Mouse (Mus musculus): ENCODE measurements around the gene 9330182O14Rik. TPM values are rescaled to one million over a fixed set of nuclear protein-coding genes. Genes with fewer than 3 reads are reported as not detected.

Gene 9330182O14Rik
- not detected in 2 replicates for polyA plus RNA-seq (2014; fragmentation: Nextera tagmentation; extraction: Ambion mirVana)

DNA sequence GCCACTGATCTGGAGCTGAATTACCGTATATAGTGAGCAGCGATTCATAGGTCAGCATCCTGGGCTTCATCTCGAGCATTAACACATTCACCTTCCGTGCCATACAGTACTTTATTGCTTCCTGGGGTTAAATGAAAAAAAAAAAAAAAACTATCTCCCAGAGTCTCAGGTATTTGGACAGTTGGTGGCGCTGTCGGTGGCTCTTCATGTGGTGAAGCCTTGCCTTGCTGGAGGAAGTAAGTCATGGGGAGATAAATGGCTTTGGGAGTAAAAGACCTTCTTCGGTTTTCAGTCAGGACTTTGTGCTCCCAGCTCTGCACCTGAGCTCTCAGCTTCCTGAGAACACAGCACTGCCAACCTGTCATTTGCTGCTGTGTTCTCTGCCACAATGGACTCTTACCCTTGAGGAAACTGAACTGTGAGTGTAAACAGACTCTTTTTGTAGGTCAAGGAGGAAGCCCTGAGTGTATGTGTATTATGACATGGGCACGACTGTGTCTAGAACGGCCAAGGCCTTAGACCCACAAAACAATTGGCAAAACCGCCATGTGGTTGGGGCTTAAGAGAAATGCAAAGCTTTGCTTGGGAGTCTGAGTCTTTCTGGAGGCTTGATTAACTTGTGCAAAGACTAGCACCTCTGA lies at the start of gene 9330182O14Rik:
9330182O14Rik (plus strand) TSS at position 214 of the 641 bp plus-strand sequence.
- H3K27ac ChIP-seq (ENCODE audit: low read depth, low read length) = no peak within 1 kb of the TSS
- no peak within 1 kb of the TSS for H3K4me3 ChIP-seq (ENCODE audit: low read depth, low read length)
- 68% methylated on average over 10 of the region's 10 CpGs for WGBS
- H3K4me1 ChIP-seq (replicated peaks; ENCODE audit: control insufficient read depth, insufficient read depth, low read length) = no peaks in the 10 kb centered on the region
- DNase-seq (ENCODE audit: low spot score) = peak; percentile 18
- H3K27me3 ChIP-seq (ENCODE audit: control insufficient read depth, insufficient read depth, low read length) = no peaks in the 10 kb centered on the region
- no peak within 1 kb of the TSS for H3K4me2 ChIP-seq (replicated peaks; ENCODE audit: low read depth, low read length)
- no peaks in the 10 kb centered on the region for H3K9me3 ChIP-seq (ENCODE audit: control insufficient read depth, low read length)
- no peak within 1 kb of the TSS for H3K9ac ChIP-seq (ENCODE audit: low read depth, low read length)
- H3K36me3 ChIP-seq (ENCODE audit: control insufficient read depth, insufficient read depth, low read length) = no peaks in the 10 kb centered on the region
- ATAC-seq (ENCODE audit: low FRiP score) = no peak

DNA sequence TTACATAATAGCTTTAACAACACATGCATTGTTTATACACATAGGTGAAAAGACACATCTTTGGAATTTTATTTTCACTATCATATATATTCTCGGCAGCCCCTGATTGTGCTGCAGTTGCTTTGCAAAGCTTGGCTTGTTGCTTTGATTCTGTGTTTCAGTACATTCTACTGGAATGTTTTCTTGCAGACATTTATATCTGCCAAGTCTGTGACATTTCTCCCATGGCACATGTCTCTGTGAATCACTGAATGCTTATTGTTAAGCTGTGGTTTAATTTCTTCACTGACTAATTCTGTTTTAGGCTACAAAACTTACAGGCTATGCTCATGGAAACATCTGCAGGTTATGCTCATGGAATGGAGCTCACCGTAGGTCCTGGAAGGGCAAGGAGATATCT lies 30.9 kb upstream of the 9330182O14Rik start:
- 92% methylated on average over 2 of the region's 2 CpGs for WGBS
- H3K4me1 ChIP-seq (replicated peaks; ENCODE audit: control insufficient read depth, insufficient read depth, low read length) = no peaks in the 10 kb centered on the region
- no peaks in the 10 kb centered on the region for H3K9me3 ChIP-seq (ENCODE audit: control insufficient read depth, low read length)
- ATAC-seq (ENCODE audit: low FRiP score) = no peak
- no peak for DNase-seq (ENCODE audit: low spot score)
- no peak overlapping the region for H3K4me2 ChIP-seq (replicated peaks; ENCODE audit: low read depth, low read length)
- H3K4me3 ChIP-seq (ENCODE audit: low read depth, low read length) = no peak overlapping the region
- H3K9ac ChIP-seq (ENCODE audit: low read depth, low read length) = no peak overlapping the region
- H3K27ac ChIP-seq (ENCODE audit: low read depth, low read length) = no peak overlapping the region
- no peaks in the 10 kb centered on the region for H3K36me3 ChIP-seq (ENCODE audit: control insufficient read depth, insufficient read depth, low read length)
- no peaks in the 10 kb centered on the region for H3K27me3 ChIP-seq (ENCODE audit: control insufficient read depth, insufficient read depth, low read length)

DNA sequence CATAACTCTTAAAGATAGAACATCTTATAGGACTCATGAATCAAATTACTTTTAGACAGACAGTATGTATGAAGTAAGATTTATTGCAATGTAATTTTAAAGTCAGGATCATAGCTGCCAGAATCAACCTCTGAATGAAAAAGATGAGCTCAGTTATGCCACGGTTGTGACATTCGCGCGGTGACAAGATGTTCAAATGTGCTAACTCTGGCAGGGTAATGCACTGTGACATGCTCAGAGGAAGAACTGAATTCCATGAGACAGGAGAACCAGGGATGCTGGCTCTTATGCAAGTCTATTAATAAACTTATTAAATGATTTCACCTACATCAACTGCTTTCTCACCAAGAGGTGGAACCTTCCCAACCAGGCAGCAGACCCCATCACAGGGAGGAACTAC lies 28.5 kb upstream of the 9330182O14Rik start:
- WGBS = 87% methylated on average over 4 of the region's 4 CpGs

DNA sequence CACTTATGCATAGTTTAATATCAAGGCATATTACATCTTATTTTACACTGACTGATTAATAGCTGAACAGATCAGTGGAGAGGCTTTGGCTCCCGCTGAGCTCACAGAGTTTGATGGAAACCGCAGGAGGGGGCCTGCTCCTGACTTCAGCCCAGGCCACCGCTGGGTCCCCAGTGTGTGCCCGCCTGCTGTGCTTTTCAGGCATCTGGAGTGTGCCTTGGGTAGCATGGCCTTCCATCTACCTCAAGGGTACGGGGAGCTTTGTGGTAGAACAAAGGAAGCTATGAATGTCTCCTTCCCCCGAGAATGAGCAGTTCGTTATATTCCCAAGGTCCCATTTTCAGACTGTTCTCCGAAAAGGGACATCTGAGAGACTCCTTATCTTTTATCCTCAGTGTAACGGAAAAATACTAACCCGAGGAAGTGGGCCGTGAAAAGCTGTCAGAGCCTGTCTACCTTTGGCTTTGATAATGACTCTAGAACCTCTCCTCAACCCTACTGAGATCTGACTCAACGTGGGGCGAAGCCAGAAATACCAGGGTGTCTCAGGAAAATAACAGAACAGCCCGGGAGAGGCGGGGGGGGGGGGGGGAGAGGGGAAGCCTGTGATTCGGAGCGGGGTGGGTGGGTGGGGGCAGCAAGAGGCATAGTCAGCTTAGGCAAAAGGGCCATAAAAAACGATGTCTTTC lies 20.1 kb upstream of the 9330182O14Rik start:
- peak; percentile 10 for DNase-seq (ENCODE audit: low spot score)
- no peak overlapping the region for H3K9ac ChIP-seq (ENCODE audit: low read depth, low read length)
- 32% methylated on average over 15 of the region's 18 CpGs for WGBS

More for the DNA sequence above, 28.5 kb upstream of the 9330182O14Rik start:
- Histone ChIP-seq H3K4me3 (ENCODE audit: low read depth, low read length) (no peak overlapping the region), H3K4me1 (replicated peaks; ENCODE audit: control insufficient read depth, insufficient read depth, low read length) (no peaks in the 10 kb centered on the region), H3K27me3 (ENCODE audit: control insufficient read depth, insufficient read depth, low read length) (no peaks in the 10 kb centered on the region), H3K9me3 (ENCODE audit: control insufficient read depth, low read length) (no peaks in the 10 kb centered on the region), H3K36me3 (ENCODE audit: control insufficient read depth, insufficient read depth, low read length) (no peaks in the 10 kb centered on the region), H3K9ac (ENCODE audit: low read depth, low read length) (no peak overlapping the region), H3K27ac (ENCODE audit: low read depth, low read length) (no peak overlapping the region), H3K4me2 (replicated peaks; ENCODE audit: low read depth, low read length) (no peak overlapping the region)
- ATAC-seq (ENCODE audit: low FRiP score) = no peak
- no peak for DNase-seq (ENCODE audit: low spot score)

DNA sequence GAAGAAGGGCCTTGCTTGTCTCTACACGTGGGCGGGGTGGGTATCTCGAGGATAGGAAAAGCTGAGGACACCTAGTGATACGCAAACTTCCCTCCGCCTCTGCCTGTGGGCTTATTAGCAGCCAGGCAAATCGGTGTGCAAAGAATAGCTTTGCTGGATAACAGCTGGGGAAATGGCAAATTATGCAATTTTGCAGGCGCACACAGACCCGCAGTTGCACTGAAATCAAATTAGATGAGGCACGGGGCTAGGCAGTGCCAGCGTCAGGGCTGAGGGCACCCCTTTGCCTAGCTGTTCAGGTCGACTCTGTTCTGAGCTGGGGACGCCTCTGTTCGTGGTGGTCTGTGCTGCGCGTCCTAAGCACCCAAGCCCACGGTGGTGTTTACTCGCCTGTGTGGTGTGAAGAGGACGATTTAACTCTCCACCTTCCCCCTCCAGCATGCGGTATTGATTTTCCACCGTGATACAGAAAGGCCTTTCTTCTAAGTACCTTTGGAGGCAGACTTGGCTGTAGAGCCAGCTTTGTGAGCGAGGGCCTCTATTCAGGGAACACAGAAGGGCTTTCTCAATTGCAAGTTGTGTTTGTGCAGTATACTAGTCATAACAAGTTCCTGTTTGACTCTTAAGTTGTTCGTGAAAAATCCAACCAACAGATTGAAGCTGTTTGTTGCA lies 19.4 kb upstream of the 9330182O14Rik start:
- Histone ChIP-seq H3K4me1 (replicated peaks; ENCODE audit: control insufficient read depth, insufficient read depth, low read length) (no peaks in the 10 kb centered on the region), H3K27ac (ENCODE audit: low read depth, low read length) (no peak overlapping the region), H3K4me3 (ENCODE audit: low read depth, low read length) (no peak overlapping the region), H3K36me3 (ENCODE audit: control insufficient read depth, insufficient read depth, low read length) (no peaks in the 10 kb centered on the region), H3K9me3 (ENCODE audit: control insufficient read depth, low read length) (no peaks in the 10 kb centered on the region), H3K9ac (ENCODE audit: low read depth, low read length) (peak overlapping the region; percentile 27; the same call in 1 of the 2 replicates), H3K27me3 (ENCODE audit: control insufficient read depth, insufficient read depth, low read length) (no peaks in the 10 kb centered on the region), H3K4me2 (replicated peaks; ENCODE audit: low read depth, low read length) (peak overlapping the region; percentile 25)
- ATAC-seq (ENCODE audit: low FRiP score) (peak; percentile 83), DNase-seq (ENCODE audit: low spot score) (peak; percentile 41)
- WGBS = 38% methylated on average over 22 of the region's 22 CpGs

More for the DNA sequence above, 20.1 kb upstream of the 9330182O14Rik start:
- H3K4me2 ChIP-seq (replicated peaks; ENCODE audit: low read depth, low read length) = peak overlapping the region; percentile 25
- H3K9me3 ChIP-seq (ENCODE audit: control insufficient read depth, low read length) = no peaks in the 10 kb centered on the region
- no peaks in the 10 kb centered on the region for H3K36me3 ChIP-seq (ENCODE audit: control insufficient read depth, insufficient read depth, low read length)
- H3K4me3 ChIP-seq (ENCODE audit: low read depth, low read length) = no peak overlapping the region
- ATAC-seq (ENCODE audit: low FRiP score) = peak; percentile 57
- no peaks in the 10 kb centered on the region for H3K4me1 ChIP-seq (replicated peaks; ENCODE audit: control insufficient read depth, insufficient read depth, low read length)
- H3K27me3 ChIP-seq (ENCODE audit: control insufficient read depth, insufficient read depth, low read length) = no peaks in the 10 kb centered on the region
- H3K27ac ChIP-seq (ENCODE audit: low read depth, low read length) = no peak overlapping the region

DNA sequence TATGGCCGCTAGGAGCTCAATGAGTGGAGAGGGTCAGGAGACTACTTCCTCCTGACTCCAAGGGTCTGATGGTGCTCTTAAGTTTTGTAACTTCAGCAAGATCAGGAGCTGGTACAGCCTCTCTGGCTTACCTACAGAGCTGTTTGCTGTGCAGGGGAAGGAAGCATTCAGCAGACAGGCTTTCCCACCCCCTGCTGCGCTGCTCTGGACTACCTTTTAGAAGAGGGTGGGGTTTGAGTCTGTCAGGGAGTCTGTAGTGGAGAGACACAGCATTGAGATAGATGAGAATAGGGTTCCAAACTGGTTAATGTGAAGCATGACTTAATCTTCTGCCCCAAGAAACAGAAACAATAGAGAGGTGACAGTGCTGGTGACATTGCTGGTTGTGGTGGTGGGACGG lies 17.8 kb upstream of the 9330182O14Rik start:
- Histone ChIP-seq H3K27ac (ENCODE audit: low read depth, low read length) (no peak overlapping the region), H3K27me3 (ENCODE audit: control insufficient read depth, insufficient read depth, low read length) (no peaks in the 10 kb centered on the region), H3K9ac (ENCODE audit: low read depth, low read length) (no peak overlapping the region), H3K4me2 (replicated peaks; ENCODE audit: low read depth, low read length) (no peak overlapping the region), H3K4me3 (ENCODE audit: low read depth, low read length) (no peak overlapping the region), H3K36me3 (ENCODE audit: control insufficient read depth, insufficient read depth, low read length) (no peaks in the 10 kb centered on the region), H3K9me3 (ENCODE audit: control insufficient read depth, low read length) (no peaks in the 10 kb centered on the region), H3K4me1 (replicated peaks; ENCODE audit: control insufficient read depth, insufficient read depth, low read length) (no peaks in the 10 kb centered on the region)
- DNase-seq (ENCODE audit: low spot score) (no peak), ATAC-seq (ENCODE audit: low FRiP score) (no peak)
- 61% methylated on average over 3 of the region's 3 CpGs for WGBS

DNA sequence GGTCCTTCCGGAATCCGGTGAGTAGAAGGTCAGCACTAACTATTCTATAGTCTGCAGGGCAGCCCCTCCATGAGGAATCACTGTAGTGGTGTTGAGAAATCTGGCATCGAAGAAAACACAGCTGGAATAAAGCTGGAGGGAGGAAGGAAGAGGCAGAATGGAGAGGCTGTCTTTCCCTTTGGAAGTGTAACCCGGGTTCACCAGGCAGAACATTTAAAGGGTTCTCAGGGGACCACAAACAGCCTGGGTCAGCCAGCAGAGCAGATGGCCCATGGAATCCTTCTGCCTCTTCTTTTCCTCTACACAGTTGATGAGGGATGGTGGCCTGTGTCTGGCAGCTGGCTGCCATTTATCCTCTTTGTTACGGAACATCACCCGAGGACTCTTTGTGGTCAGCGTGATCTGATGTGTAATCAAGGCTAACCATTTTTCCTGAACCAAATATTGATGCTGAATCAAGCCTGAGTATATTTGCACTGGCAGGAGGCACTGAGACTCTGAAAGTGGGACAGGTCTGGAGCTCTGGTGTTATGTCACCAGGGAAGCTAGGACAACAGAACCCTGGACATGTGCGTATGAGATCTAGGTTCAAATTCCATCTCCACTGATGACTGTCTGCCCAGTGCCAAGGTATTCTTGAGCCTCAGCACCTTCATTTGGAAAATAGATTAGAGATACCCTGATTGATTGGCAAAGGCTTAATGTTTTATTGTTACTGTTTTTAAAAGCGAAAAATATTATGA lies 9.8 kb upstream of the 9330182O14Rik start:
- Histone ChIP-seq H3K27ac (ENCODE audit: low read depth, low read length) (no peak overlapping the region), H3K4me1 (replicated peaks; ENCODE audit: control insufficient read depth, insufficient read depth, low read length) (no peaks in the 10 kb centered on the region), H3K27me3 (ENCODE audit: control insufficient read depth, insufficient read depth, low read length) (no peaks in the 10 kb centered on the region), H3K36me3 (ENCODE audit: control insufficient read depth, insufficient read depth, low read length) (no peaks in the 10 kb centered on the region), H3K4me3 (ENCODE audit: low read depth, low read length) (no peak overlapping the region), H3K9ac (ENCODE audit: low read depth, low read length) (no peak overlapping the region), H3K9me3 (ENCODE audit: control insufficient read depth, low read length) (no peaks in the 10 kb centered on the region), H3K4me2 (replicated peaks; ENCODE audit: low read depth, low read length) (no peak overlapping the region)
- DNase-seq (ENCODE audit: low spot score) (peak; percentile 39), ATAC-seq (ENCODE audit: low FRiP score) (peak; percentile 54; the same call in 1 of the 2 replicates)
- WGBS = 65% methylated on average over 9 of the region's 9 CpGs

DNA sequence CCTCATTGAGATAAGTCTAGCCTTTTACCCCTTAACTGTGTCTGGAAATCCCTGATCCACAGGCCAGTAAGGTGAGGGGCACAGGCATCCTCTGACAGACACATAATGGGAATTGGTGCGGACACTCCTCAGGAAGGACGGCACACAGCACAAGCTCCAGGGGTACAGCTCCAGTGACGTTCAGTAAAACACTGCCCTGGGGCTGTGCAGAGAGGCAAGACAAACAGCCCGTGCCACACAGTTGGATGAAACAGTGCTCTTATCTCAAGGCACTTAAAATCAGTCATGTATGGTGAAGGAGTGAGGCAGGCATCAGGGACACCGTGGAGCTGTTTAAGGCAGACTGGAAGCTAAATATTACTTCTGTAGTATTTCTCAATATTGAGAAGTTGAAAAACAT lies 4.7 kb upstream of the 9330182O14Rik start:
- Histone ChIP-seq H3K9ac (ENCODE audit: low read depth, low read length) (no peak overlapping the region), H3K4me3 (ENCODE audit: low read depth, low read length) (no peak overlapping the region), H3K4me1 (replicated peaks; ENCODE audit: control insufficient read depth, insufficient read depth, low read length) (no peaks in the 10 kb centered on the region), H3K27me3 (ENCODE audit: control insufficient read depth, insufficient read depth, low read length) (no peaks in the 10 kb centered on the region), H3K4me2 (replicated peaks; ENCODE audit: low read depth, low read length) (no peak overlapping the region), H3K27ac (ENCODE audit: low read depth, low read length) (no peak overlapping the region), H3K36me3 (ENCODE audit: control insufficient read depth, insufficient read depth, low read length) (no peaks in the 10 kb centered on the region), H3K9me3 (ENCODE audit: control insufficient read depth, low read length) (no peaks in the 10 kb centered on the region)
- WGBS = 63% methylated on average over 5 of the region's 5 CpGs
- ATAC-seq (ENCODE audit: low FRiP score) (no peak), DNase-seq (ENCODE audit: low spot score) (no peak)

Measured in hindbrain, embryonic 11.5 days (tissue).